8 mouse cellular contexts compared by ENCODE assay signal in genomic region chr5:100498436-100499180, GRCm38 (mm10). TPM values are rescaled to one million over a fixed set of nuclear protein-coding genes. Genes with fewer than 3 reads are reported as not detected.
DNase-seq lines count a peak whose midpoint lies in the region; ATAC-seq and TF ChIP-seq lines count a peak whose summit lies in the region.

No protein-coding gene starts in this region.

- H3ac ChIP-seq in myocyte (ENCODE audit: control insufficient read depth, insufficient read length), result peak overlapping the region; percentile 35

- peak overlapping the region; percentile 75 for H3K27ac ChIP-seq in heart, embryonic 12.5 days (ENCODE audit: poor library complexity, severe bottlenecking)
- H3K27ac ChIP-seq in kidney, embryonic 16.5 days (ENCODE audit: low read length), result peak overlapping the region; percentile 51
- H3K27ac ChIP-seq in liver, embryonic 12.5 days, result peak overlapping the region; percentile 98

- H3K4me1 ChIP-seq in erythroblast, embryonic 14.5 days (ENCODE audit: control insufficient read depth), result peaks cover 35% of the 10 kb centered on the region
- peaks cover 9% of the 10 kb centered on the region for H3K4me1 ChIP-seq in heart, embryonic 12.5 days (replicated peaks)
- H3K4me1 ChIP-seq in kidney, embryonic 16.5 days (ENCODE audit: insufficient read depth, low read length), result peaks cover 18% of the 10 kb centered on the region
- peaks cover 58% of the 10 kb centered on the region for H3K4me1 ChIP-seq in liver, embryonic 12.5 days

- H3K79me2 ChIP-seq in myocyte (ENCODE audit: control insufficient read depth, insufficient read depth), result peaks cover 54% of the 10 kb centered on the region

- H3K36me3 ChIP-seq in erythroblast, embryonic 14.5 days (ENCODE audit: control insufficient read depth), result peaks cover 4% of the 10 kb centered on the region
- H3K36me3 ChIP-seq in heart, embryonic 12.5 days, result no peaks in the 10 kb centered on the region
- H3K36me3 ChIP-seq in kidney, embryonic 16.5 days (ENCODE audit: insufficient read depth, low read length), result no peaks in the 10 kb centered on the region
- no peaks in the 10 kb centered on the region for H3K36me3 ChIP-seq in liver, embryonic 12.5 days
- no peaks in the 10 kb centered on the region for H3K36me3 ChIP-seq in myocyte (ENCODE audit: control insufficient read depth, insufficient read depth)

- H3K4me3 ChIP-seq in erythroblast, embryonic 14.5 days (replicated peaks), result peak overlapping the region; percentile 79
- H3K4me3 ChIP-seq in heart, embryonic 12.5 days, result peak overlapping the region; percentile 89
- H3K4me3 ChIP-seq in kidney, embryonic 16.5 days (ENCODE audit: low read length), result peak overlapping the region; percentile 85
- peak overlapping the region; percentile 86 for H3K4me3 ChIP-seq in liver, embryonic 12.5 days
- peak overlapping the region; percentile 58 for H3K4me3 ChIP-seq in myocyte

- H3K9ac ChIP-seq in heart, embryonic 12.5 days, result peak overlapping the region; percentile 86
- peak overlapping the region; percentile 87 for H3K9ac ChIP-seq in kidney, embryonic 16.5 days (replicated peaks; ENCODE audit: low read length)
- peak overlapping the region; percentile 92 for H3K9ac ChIP-seq in liver, embryonic 12.5 days

- DNase-seq in CD4-positive helper T cell, adult 2 months (ENCODE audit: low read depth, low spot score), result peak; percentile 93
- peak; percentile 83 for DNase-seq in brain, adult 2 months (ENCODE audit: low read depth, low spot score)
- DNase-seq in spleen, postnatal 4 days (ENCODE audit: low spot score in 2 of 2), result peak; percentile 88 to 93

- TF ChIP-seq POLR2A in myocyte (IDR thresholded peaks at IDR 0.05; ENCODE audit: insufficient read length, low read depth), result peak; percentile 32

- H3K9me3 ChIP-seq in erythroblast, embryonic 14.5 days (ENCODE audit: control insufficient read depth, low read length), result no peaks in the 10 kb centered on the region
- H3K9me3 ChIP-seq in heart, embryonic 12.5 days (replicated peaks), result no peaks in the 10 kb centered on the region
- no peaks in the 10 kb centered on the region for H3K9me3 ChIP-seq in kidney, embryonic 16.5 days (ENCODE audit: low read length)
- H3K9me3 ChIP-seq in liver, embryonic 12.5 days (replicated peaks), result no peaks in the 10 kb centered on the region

- H3K4me2 ChIP-seq in heart, embryonic 12.5 days, result peak overlapping the region; percentile 94
- H3K4me2 ChIP-seq in kidney, embryonic 16.5 days (replicated peaks; ENCODE audit: low read depth, low read length), result peak overlapping the region; percentile 96
- H3K4me2 ChIP-seq in liver, embryonic 12.5 days, result peak overlapping the region; percentile 86
- H3K4me2 ChIP-seq in myocyte (ENCODE audit: low read depth), result peak overlapping the region; percentile 71

- peak; percentile 80 for ATAC-seq in heart, embryonic 12.5 days (ENCODE audit: insufficient number of reproducible peaks, low FRiP score)
- ATAC-seq in kidney, embryonic 16.5 days (ENCODE audit: low FRiP score, low TSS enrichment), result peak; percentile 83
- peak; percentile 85 for ATAC-seq in liver, embryonic 12.5 days

- H3K27me3 ChIP-seq in erythroblast, embryonic 14.5 days (ENCODE audit: control insufficient read depth), result no peaks in the 10 kb centered on the region; the same call in 1 of the 2 replicates
- no peaks in the 10 kb centered on the region for H3K27me3 ChIP-seq in heart, embryonic 12.5 days (replicated peaks)
- no peaks in the 10 kb centered on the region for H3K27me3 ChIP-seq in kidney, embryonic 16.5 days (ENCODE audit: insufficient read depth, low read length)
- no peaks in the 10 kb centered on the region for H3K27me3 ChIP-seq in liver, embryonic 12.5 days (replicated peaks)
- H3K27me3 ChIP-seq in myocyte (ENCODE audit: control insufficient read depth, insufficient read depth, insufficient read length), result no peaks in the 10 kb centered on the region

- 1% methylated on average over 46 of the region's 46 CpGs for WGBS in heart, embryonic 12.5 days
- under 1% methylated on average over 45 of the region's 46 CpGs for WGBS in kidney, embryonic 16.5 days
- under 1% methylated on average over 45 of the region's 46 CpGs for WGBS in liver, embryonic 12.5 days (ENCODE audit: insufficient replicate concordance)

TF ChIP-seq in myocyte, 11 proteins besides CTCF, POLR2A, EP300 and RAD21:
- TF ChIP-seq TCF3 (IDR thresholded peaks at IDR 0.05; ENCODE audit: insufficient read length, low read depth) (no peak), E2F4 (IDR thresholded peaks at IDR 0.05; ENCODE audit: insufficient read depth) (peak; percentile 67)
TF ChIP-seq in myocyte: peak in this region for 1.

RNA-seq across cellular contexts. Expression of gene Lin54, which starts 1.8 kb away (rescaled TPM):
- 0.10 and 0.25 TPM in 2 replicates for polyA plus RNA-seq in erythroblast, embryonic 14.5 days (2012)
- polyA plus RNA-seq in heart, embryonic 12.5 days (2016; fragmentation: Nextera tagmentation; extraction: Ambion mirVana), result 14.4 and 14.6 TPM in 2 replicates
- 11.2 and 12.1 TPM in 2 replicates for polyA plus RNA-seq in kidney, embryonic 16.5 days (2015; fragmentation: Nextera tagmentation; extraction: Ambion mirVana)
- polyA plus RNA-seq in liver, embryonic 12.5 days (2016; fragmentation: Nextera tagmentation; extraction: Ambion mirVana), result 15.0 and 16.5 TPM in 2 replicates
- polyA plus RNA-seq in myocyte (2012; fragmentation: generic; extraction: Trizol), result 2.9 TPM

RNA-seq across cellular contexts. Expression of gene Cops4, which starts 19.5 kb away (rescaled TPM):
- 0.84 and 2.2 TPM in 2 replicates for polyA plus RNA-seq in erythroblast, embryonic 14.5 days (2012)
- 146 and 153 TPM in 2 replicates for polyA plus RNA-seq in heart, embryonic 12.5 days (2016; fragmentation: Nextera tagmentation; extraction: Ambion mirVana)
- polyA plus RNA-seq in kidney, embryonic 16.5 days (2015; fragmentation: Nextera tagmentation; extraction: Ambion mirVana), result 191 and 193 TPM in 2 replicates
- polyA plus RNA-seq in liver, embryonic 12.5 days (2016; fragmentation: Nextera tagmentation; extraction: Ambion mirVana), result 108 and 114 TPM in 2 replicates
- 104 TPM for polyA plus RNA-seq in myocyte (2012; fragmentation: generic; extraction: Trizol)

Comparison
In these comparisons a context has a peak if more than half of its experiments do, and no peak if none do; other contexts are left out.
1. Peak in every context shown above with its lines: DNase-seq, ATAC-seq, H3K4me3 ChIP-seq and H3K27ac ChIP-seq.
2. RNA of gene Cops4, which starts 19.5 kb away (polyA plus RNA-seq): 191 to 193 TPM in kidney, embryonic 16.5 days, 146 to 153 TPM in heart, embryonic 12.5 days, 108 to 114 TPM in liver, embryonic 12.5 days and 104 TPM in myocyte (single experiment); 0.84 to 2.2 TPM in erythroblast, embryonic 14.5 days; every median in the first group is over 10 times any median in the second.